Mouse (Mus musculus) adipocyte (in vitro differentiated cells): Measurements from ENCODE around the gene Rab37.

Source experiments
- DNase-seq: peaks from one replicate; pipeline ENCODE4 v3.0.0-alpha.2; 2016; ENCODE audit warnings: low spot score

Gene Rab37

GRCm38 (mm10) chr11:115091362-115091901 is at the start of gene Rab37:
Rab37 (plus strand) TSS chr11:115091431.
- no peak for DNase-seq

GRCm38 (mm10) chr11:115048259-115048658 is 43.0 kb upstream of the Rab37 start, which contains the start of gene Cd300ld3:
Cd300ld3 (minus strand) TSS chr11:115048409.
- no peak for DNase-seq

- peak; percentile 25 for DNase-seq
These were observed 41.8 kb upstream of the Rab37 start for GRCm38 (mm10) chr11:115049282-115049895.

- peak; percentile 68 for DNase-seq
These were observed 39.0 kb upstream of the Rab37 start for GRCm38 (mm10) chr11:115052206-115052605.

- DNase-seq = no peak
These were observed 38.2 kb upstream of the Rab37 start for GRCm38 (mm10) chr11:115052991-115053390.

- DNase-seq = no peak
These were observed 36.7 kb upstream of the Rab37 start for GRCm38 (mm10) chr11:115054537-115054936.

GRCm38 (mm10) chr11:115058701-115059100 is 32.5 kb upstream of the Rab37 start:
- no peak for DNase-seq

- DNase-seq = no peak
These were observed 31.4 kb upstream of the Rab37 start for GRCm38 (mm10) chr11:115059797-115060196.

GRCm38 (mm10) chr11:115062077-115062476 is 29.2 kb upstream of the Rab37 start, which contains the start of gene Cd300e:
Cd300e (minus strand) TSS chr11:115062177.
- DNase-seq = no peak

GRCm38 (mm10) chr11:115066768-115067167 is 24.5 kb upstream of the Rab37 start:
- no peak for DNase-seq

- DNase-seq = no peak
These were observed 20.1 kb upstream of the Rab37 start for GRCm38 (mm10) chr11:115071015-115071551.

GRCm38 (mm10) chr11:115071631-115072294 is 19.5 kb upstream of the Rab37 start:
- peak; percentile 98 for DNase-seq

- peak; percentile 24 for DNase-seq
These were observed 18.2 kb upstream of the Rab37 start for GRCm38 (mm10) chr11:115073002-115073401.

GRCm38 (mm10) chr11:115075407-115075806 is 15.8 kb upstream of the Rab37 start:
- no peak for DNase-seq

GRCm38 (mm10) chr11:115075859-115076258 is 15.4 kb upstream of the Rab37 start:
- no peak for DNase-seq

GRCm38 (mm10) chr11:115077436-115077835 is 13.8 kb upstream of the Rab37 start:
- no peak for DNase-seq

GRCm38 (mm10) chr11:115078680-115079079 is 12.6 kb upstream of the Rab37 start:
- DNase-seq = no peak

GRCm38 (mm10) chr11:115080886-115081285 is 10.3 kb upstream of the Rab37 start:
- peak; percentile 70 for DNase-seq

- no peak for DNase-seq
These were observed 9.9 kb upstream of the Rab37 start for GRCm38 (mm10) chr11:115081373-115081772.

- no peak for DNase-seq
These were observed 9.0 kb upstream of the Rab37 start for GRCm38 (mm10) chr11:115082196-115082595.

GRCm38 (mm10) chr11:115083376-115084139 is 7.7 kb upstream of the Rab37 start:
- peak; percentile 83 for DNase-seq

GRCm38 (mm10) chr11:115084595-115084994 is 6.6 kb upstream of the Rab37 start:
- no peak for DNase-seq
